Mouse (Mus musculus): ENCODE results near the gene Slc2a9.

DNA sequence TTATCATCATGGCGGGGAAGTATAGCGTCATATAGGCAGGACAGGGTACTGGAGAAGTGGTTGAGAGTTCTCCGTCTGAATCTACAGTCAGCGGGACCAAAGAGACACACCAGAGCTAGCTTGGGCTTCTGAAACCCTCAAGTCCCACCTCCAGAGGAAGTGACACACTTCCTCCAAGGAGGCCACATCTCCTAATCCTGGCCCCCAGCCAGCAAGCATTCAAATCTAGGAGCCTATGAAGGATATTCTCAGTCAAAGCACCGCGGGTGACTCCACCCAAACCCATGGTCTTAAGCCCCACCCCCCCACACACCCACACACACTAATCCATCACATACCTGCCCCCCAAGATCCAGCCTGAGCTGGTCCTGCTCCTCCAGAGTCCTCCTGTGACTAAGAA, 9.1 kb downstream of the Slc2a9 start:
- TF ChIP-seq POLR2A (IDR thresholded peaks at IDR 0.05; ENCODE audit: low read depth, low read length) (no peak), ETS1 (conservative IDR thresholded peaks at IDR 0.05; ENCODE audit: low read depth, low read length) (no peak), MAZ (IDR thresholded peaks at IDR 0.05; ENCODE audit: low read depth, low read length) (no peak), MAFK (IDR thresholded peaks at IDR 0.05; ENCODE audit: insufficient replicate concordance, low read length) (no peak), HCFC1 (IDR thresholded peaks at IDR 0.05; ENCODE audit: low read depth, low read length) (no peak), ZMIZ1 (IDR thresholded peaks at IDR 0.05; ENCODE audit: low read depth, low read length) (no peak), BHLHE40 (IDR thresholded peaks at IDR 0.05; ENCODE audit: low read depth, low read length) (no peak), UBTF (IDR thresholded peaks at IDR 0.05; ENCODE audit: low read depth, low read length) (no peak), USF1 (IDR thresholded peaks at IDR 0.05; ENCODE audit: low read depth, low read length) (no peak), MAX (IDR thresholded peaks at IDR 0.05; ENCODE audit: low read length) (no peak)

All from CH12.LX (cell line).